Mouse (Mus musculus): ENCODE data around the gene Matn3.

DNA sequence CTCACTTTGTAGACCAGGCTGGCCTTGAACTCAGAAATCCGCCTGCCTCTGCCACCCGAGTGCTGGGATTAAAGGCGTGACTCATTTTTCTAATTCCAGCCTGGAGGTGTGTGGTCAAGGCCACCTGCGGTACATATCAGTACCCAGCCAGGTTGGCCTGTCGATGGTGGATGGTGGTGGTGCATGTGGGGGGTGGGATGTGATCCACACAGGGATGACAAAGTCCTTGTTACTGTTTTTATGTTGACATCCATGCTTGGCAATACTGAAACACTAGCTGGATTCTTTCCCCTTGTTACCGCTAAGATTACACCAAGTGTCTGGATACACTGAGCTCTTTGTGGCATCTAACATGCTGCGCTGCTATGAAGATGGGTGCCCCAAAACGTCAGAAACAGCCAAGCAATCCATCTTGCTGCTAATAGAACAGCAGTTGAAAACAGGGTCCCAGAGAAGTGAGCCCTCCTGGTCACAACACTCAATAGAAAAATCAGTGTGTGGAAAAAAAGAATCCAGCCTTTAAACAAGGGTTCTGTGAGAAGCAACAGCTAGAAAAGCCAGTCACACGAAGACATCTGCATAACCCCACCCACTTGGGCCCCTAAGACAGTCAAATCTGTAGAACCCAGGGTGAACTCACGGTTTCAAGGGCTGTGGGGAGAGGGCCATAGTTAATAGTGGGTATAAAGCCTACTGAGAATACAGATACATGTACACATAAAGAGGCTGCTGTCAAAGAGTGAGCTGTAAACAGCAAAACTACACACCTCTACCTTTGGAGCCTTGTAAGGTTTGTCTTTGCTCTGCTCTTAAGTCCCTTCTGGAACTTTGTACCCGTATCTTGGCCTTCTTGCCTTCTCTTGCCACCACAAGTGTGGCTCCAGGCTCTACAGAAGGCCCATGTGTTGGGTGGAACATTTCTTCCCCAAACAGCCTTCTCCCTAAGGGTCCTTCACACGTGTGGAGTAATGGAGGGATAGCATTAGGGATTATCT is 7.4 kb upstream of the Matn3 start:
- TF ChIP-seq CTCF (IDR thresholded peaks at IDR 0.05; ENCODE audit: borderline replicate concordance, insufficient read depth, low read length) (no peak), POLR2A (IDR thresholded peaks at IDR 0.05; ENCODE audit: low read depth, low read length) (no peak)
